Mouse (Mus musculus) neural tube, embryonic 12.5 days (tissue): ENCODE data around the gene Cacna2d2. TPM values are rescaled to one million over a fixed set of nuclear protein-coding genes. Genes with fewer than 3 reads are reported as not detected.

Source experiments
- ATAC-seq: fragments of 200-750 bp; cut with Nextera tagmentation; 2 replicates; pipeline ENCODE4 v1.8.0; 2017; ENCODE audit warnings: low read depth, mild to moderate bottlenecking, moderate TSS enrichment, moderate library complexity; ENCODE audit not compliant: low FRiP score
- H3K27ac ChIP-seq: fragments of 300-500 bp; sonication (generic); 2 replicates; pipeline ENCODE4 v1.5.1; 2016
- H3K27me3 ChIP-seq: fragments of 300-500 bp; sonication (generic); replicated peaks from 2 replicates; pipeline ENCODE4 v1.6.1; 2016; ENCODE audit warnings: mild to moderate bottlenecking
- H3K36me3 ChIP-seq: fragments of 300-500 bp; sonication (generic); 2 replicates; pipeline ENCODE4 v1.6.1; 2016; ENCODE audit warnings: mild to moderate bottlenecking
- H3K4me1 ChIP-seq: fragments of 300-500 bp; sonication (generic); 2 replicates; pipeline ENCODE4 v1.6.1; 2016
- H3K4me2 ChIP-seq: fragments of 300-500 bp; sonication (generic); replicated peaks from 2 replicates; pipeline ENCODE4 v1.6.1; 2016; ENCODE audit warnings: mild to moderate bottlenecking
- H3K4me3 ChIP-seq: fragments of 300-500 bp; sonication (generic); 2 replicates; pipeline ENCODE4 v1.5.1; 2016
- H3K9ac ChIP-seq: fragments of 300-500 bp; sonication (generic); 2 replicates; pipeline ENCODE4 v1.6.1; 2016; ENCODE audit warnings: mild to moderate bottlenecking
- H3K9me3 ChIP-seq: fragments of 300-500 bp; sonication (generic); 2 replicates; pipeline ENCODE4 v1.6.1; 2016; ENCODE audit warnings: mild to moderate bottlenecking
- WGBS: fragments of 180-500 bp; shearing (Covaris S2); methylation state at CpG from one replicate; pipeline ENCODE4 v1.1.7; 2016; 5-methylcytosine and 5-hydroxymethylcytosine counted together
- polyA plus RNA-seq: library from polyadenylated mRNA; unstranded; fragments of >200 nt; fragmentation: Nextera tagmentation; extraction: Ambion mirVana; gene quantifications from 2 replicates; pipeline ENCODE4 v1.2.1, GENCODE M21; 2016

Cacna2d2 gene
- polyA plus RNA-seq, 1 experiment from 2014 or later: 5.4 TPM

- ATAC-seq: no peak
- Histone ChIP-seq H3K9ac (no peak overlapping the region), H3K4me3 (no peak overlapping the region), H3K36me3 (no peaks in the 10 kb centered on the region), H3K9me3 (no peaks in the 10 kb centered on the region), H3K27ac (peak overlapping the region; percentile 2), H3K27me3 (0 out of 2 replicates have a peak, but pooled peaks cover 2% of the 10 kb centered on the region), H3K4me2 (no peak overlapping the region), H3K4me1 (peaks cover 79% of the 10 kb centered on the region)
- WGBS: 58% methylated on average over 8 of the region's 8 CpGs
These were observed 112.0 kb downstream of the Cacna2d2 start for GRCm38 (mm10) chr9:107511436-107511835.

GRCm38 (mm10) chr9:107512326-107512725, 112.9 kb downstream of the Cacna2d2 start:
- peaks cover 70% of the 10 kb centered on the region for H3K4me1 ChIP-seq
- no peak overlapping the region for H3K4me3 ChIP-seq
- H3K4me2 ChIP-seq: no peak overlapping the region
- no peak for ATAC-seq
- WGBS: 64% methylated on average over 16 of the region's 16 CpGs
- H3K9me3 ChIP-seq: no peaks in the 10 kb centered on the region
- 0 out of 2 replicates have a peak, but pooled peaks cover 2% of the 10 kb centered on the region for H3K27me3 ChIP-seq
- peak overlapping the region; percentile 2; the same call in 1 of the 2 replicates for H3K27ac ChIP-seq
- H3K36me3 ChIP-seq: peaks cover under 1% of the 10 kb centered on the region; the same call in 1 of the 2 replicates
- no peak overlapping the region for H3K9ac ChIP-seq

DNA sequence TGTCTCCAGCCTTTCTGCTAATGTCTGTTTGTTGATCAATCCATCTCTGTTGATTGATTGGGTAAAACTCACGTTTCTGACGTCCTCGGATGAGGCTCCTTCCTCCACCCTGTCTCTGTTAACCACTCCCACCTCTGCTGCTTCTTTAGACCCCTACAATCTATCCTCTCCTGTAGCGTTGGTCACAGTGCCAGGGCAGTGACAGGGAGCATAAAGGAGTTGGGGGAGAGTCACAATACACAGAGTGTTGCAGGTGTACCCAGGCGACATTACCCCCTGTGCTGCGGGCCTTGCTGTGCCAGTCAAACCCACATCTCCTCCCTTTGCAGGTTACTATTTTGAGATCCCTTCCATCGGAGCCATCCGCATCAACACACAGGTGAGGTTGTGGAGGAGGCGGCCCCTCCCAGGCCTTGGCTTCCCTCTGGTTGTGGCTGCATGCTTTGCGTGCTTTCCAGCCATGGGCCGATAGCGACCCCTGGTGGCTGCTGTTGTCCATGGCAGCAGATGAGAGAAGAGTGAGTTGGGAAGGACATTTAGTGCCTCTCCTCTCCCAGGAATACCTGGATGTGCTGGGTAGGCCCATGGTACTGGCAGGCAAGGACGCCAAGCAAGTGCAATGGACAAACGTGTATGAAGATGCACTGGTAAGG, 115.0 kb downstream of the Cacna2d2 start:
- Histone ChIP-seq H3K9ac (no peak overlapping the region), H3K27ac (no peak overlapping the region), H3K4me1 (peaks cover 49% of the 10 kb centered on the region), H3K9me3 (no peaks in the 10 kb centered on the region), H3K27me3 (peaks cover 3% of the 10 kb centered on the region; the same call in 1 of the 2 replicates), H3K4me3 (no peak overlapping the region), H3K36me3 (peaks cover 4% of the 10 kb centered on the region; the same call in 1 of the 2 replicates), H3K4me2 (no peak overlapping the region)
- 22% methylated on average over 14 of the region's 14 CpGs for WGBS
- peak; percentile 51 for ATAC-seq

- Histone ChIP-seq H3K27me3 (peaks cover 25% of the 10 kb centered on the region), H3K27ac (0 out of 2 replicates have a peak overlapping the region, but pooled peaks have one; percentile 7), H3K4me1 (peaks cover 29% of the 10 kb centered on the region), H3K36me3 (peaks cover 4% of the 10 kb centered on the region), H3K9ac (no peak overlapping the region), H3K4me3 (no peak overlapping the region), H3K9me3 (no peaks in the 10 kb centered on the region), H3K4me2 (no peak overlapping the region)
- WGBS: 42% methylated on average over 6 of the region's 6 CpGs
- no peak for ATAC-seq
These were observed 120.9 kb downstream of the Cacna2d2 start for GRCm38 (mm10) chr9:107520331-107520730.

DNA sequence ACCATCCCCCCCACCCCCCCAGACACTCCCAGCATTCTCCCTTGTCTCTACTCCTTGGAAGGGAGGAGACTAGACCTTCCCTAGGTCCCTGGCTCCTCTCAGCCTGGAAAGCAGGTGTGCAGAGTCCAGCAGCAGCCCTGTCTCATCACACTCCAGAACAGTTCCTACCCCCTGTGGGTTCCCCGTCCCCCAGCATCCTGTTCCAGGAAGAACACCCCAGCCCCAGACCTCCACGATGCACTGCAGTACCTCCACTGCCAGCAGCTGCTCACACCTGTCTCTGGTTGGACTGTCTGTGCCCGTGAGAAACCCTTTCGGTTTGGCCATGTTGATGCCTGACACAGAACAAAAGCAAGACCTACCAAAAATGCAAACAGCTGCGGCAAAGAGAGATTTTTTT, 121.8 kb downstream of the Cacna2d2 start:
- no peak overlapping the region for H3K4me3 ChIP-seq
- H3K4me2 ChIP-seq: no peak overlapping the region
- H3K27me3 ChIP-seq: peaks cover 33% of the 10 kb centered on the region
- H3K36me3 ChIP-seq: peaks cover 4% of the 10 kb centered on the region
- H3K9ac ChIP-seq: no peak overlapping the region
- 0 out of 2 replicates have a peak overlapping the region, but pooled peaks have one; percentile 7 for H3K27ac ChIP-seq
- no peak for ATAC-seq
- H3K4me1 ChIP-seq: peaks cover 29% of the 10 kb centered on the region
- H3K9me3 ChIP-seq: no peaks in the 10 kb centered on the region
- 74% methylated on average over 5 of the region's 5 CpGs for WGBS

- no peak overlapping the region for H3K27ac ChIP-seq
- H3K4me1 ChIP-seq: peaks cover 36% of the 10 kb centered on the region
- no peak overlapping the region for H3K4me3 ChIP-seq
- no peaks in the 10 kb centered on the region for H3K9me3 ChIP-seq
- 28% methylated on average over 25 of the region's 25 CpGs for WGBS
- peak overlapping the region; percentile 44 for H3K4me2 ChIP-seq
- H3K36me3 ChIP-seq: peaks cover 4% of the 10 kb centered on the region
- 0 out of 2 replicates have a peak overlapping the region, but pooled peaks have one; percentile 26 for H3K9ac ChIP-seq
- ATAC-seq: no peak
- peaks cover 40% of the 10 kb centered on the region for H3K27me3 ChIP-seq
These were observed 122.4 kb downstream of the Cacna2d2 start for GRCm38 (mm10) chr9:107521711-107522399.

DNA sequence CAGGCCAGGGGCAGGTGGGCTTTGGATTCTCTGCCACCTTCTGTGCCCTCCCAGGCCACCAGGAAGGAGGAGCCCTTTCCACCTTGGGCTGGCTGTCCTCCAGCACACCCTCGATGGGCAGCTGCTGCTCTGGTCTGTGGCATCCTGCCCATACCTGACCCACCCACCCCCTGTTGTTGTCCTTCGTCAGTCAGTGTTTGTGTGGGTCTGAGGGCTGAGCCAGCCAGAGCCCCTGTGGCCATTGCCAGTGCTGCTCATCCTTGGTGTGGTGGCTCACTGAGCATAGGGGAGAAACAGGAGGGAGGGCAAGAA, 122.9 kb downstream of the Cacna2d2 start:
- Histone ChIP-seq H3K27ac (no peak overlapping the region), H3K4me1 (peaks cover 40% of the 10 kb centered on the region), H3K27me3 (peaks cover 45% of the 10 kb centered on the region), H3K9ac (0 out of 2 replicates have a peak overlapping the region, but pooled peaks have one; percentile 26), H3K9me3 (no peaks in the 10 kb centered on the region), H3K4me3 (no peak overlapping the region), H3K36me3 (peaks cover 4% of the 10 kb centered on the region), H3K4me2 (peak overlapping the region; percentile 44; the same call in 1 of the 2 replicates)
- no peak for ATAC-seq
- 45% methylated on average over 2 of the region's 2 CpGs for WGBS

- Histone ChIP-seq H3K4me1 (peaks cover 24% of the 10 kb centered on the region), H3K27ac (no peak overlapping the region), H3K27me3 (peaks cover 50% of the 10 kb centered on the region), H3K9me3 (no peaks in the 10 kb centered on the region), H3K36me3 (no peaks in the 10 kb centered on the region; the same call in 1 of the 2 replicates), H3K9ac (0 out of 2 replicates have a peak overlapping the region, but pooled peaks have one; percentile 1), H3K4me3 (peak overlapping the region; percentile 24), H3K4me2 (peak overlapping the region; percentile 58)
- WGBS: 4% methylated on average over 44 of the region's 44 CpGs
- peak; percentile 46 for ATAC-seq
These were observed 127.0 kb downstream of the Cacna2d2 start for GRCm38 (mm10) chr9:107526198-107527026.

GRCm38 (mm10) chr9:107533791-107534407, 134.5 kb downstream of the Cacna2d2 start, which contains the start of gene Tmem115:
TSS of gene Tmem115 (plus strand) at chr9:107533945.
- WGBS: under 1% methylated on average over 48 of the region's 48 CpGs
- peak; percentile 99 for ATAC-seq
- peak within 1 kb of the TSS; percentile 88 for H3K9ac ChIP-seq
- H3K27me3 ChIP-seq: no peaks in the 10 kb centered on the region
- peaks cover 34% of the 10 kb centered on the region for H3K4me1 ChIP-seq
- peak within 1 kb of the TSS; percentile 77 for H3K4me3 ChIP-seq
- H3K4me2 ChIP-seq: peak within 1 kb of the TSS; percentile 100
- H3K27ac ChIP-seq: no peak within 1 kb of the TSS
- peaks cover 14% of the 10 kb centered on the region for H3K36me3 ChIP-seq
- H3K9me3 ChIP-seq: no peaks in the 10 kb centered on the region

DNA sequence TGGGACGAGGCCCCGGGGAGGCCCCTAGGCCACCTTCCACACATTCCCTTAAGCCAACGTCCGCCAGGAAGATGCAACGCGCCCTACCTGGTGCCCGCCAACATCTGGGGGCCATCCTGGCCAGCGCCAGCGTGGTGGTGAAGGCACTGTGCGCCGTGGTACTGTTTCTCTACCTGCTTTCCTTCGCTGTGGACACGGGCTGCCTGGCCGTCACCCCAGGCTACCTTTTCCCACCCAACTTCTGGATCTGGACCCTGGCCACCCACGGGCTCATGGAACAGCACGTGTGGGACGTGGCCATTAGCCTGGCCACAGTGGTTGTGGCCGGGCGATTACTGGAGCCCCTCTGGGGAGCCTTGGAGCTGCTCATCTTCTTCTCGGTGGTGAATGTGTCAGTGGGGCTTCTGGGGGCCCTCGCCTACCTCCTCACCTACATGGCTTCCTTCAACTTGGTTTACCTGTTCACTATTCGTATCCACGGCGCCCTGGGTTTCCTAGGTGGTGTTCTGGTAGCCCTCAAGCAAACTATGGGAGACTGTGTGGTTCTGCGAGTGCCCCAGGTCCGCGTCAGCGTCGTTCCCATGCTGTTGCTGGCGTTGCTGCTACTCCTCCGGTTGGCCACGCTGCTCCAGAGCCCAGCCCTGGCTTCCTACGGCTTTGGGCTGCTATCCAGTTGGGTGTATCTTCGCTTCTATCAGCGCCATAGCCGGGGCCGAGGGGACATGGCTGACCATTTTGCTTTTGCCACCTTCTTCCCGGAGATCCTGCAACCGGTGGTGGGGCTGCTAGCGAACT, 135.2 kb downstream of the Cacna2d2 start:
- peak; percentile 29 for ATAC-seq
- Histone ChIP-seq H3K4me2 (peak overlapping the region; percentile 100), H3K27me3 (no peaks in the 10 kb centered on the region), H3K27ac (no peak overlapping the region), H3K4me3 (peak overlapping the region; percentile 77), H3K9ac (peak overlapping the region; percentile 88), H3K9me3 (no peaks in the 10 kb centered on the region), H3K4me1 (peaks cover 34% of the 10 kb centered on the region), H3K36me3 (peaks cover 22% of the 10 kb centered on the region)
- under 1% methylated on average over 40 of the region's 40 CpGs for WGBS

- no peak overlapping the region for H3K9ac ChIP-seq
- H3K36me3 ChIP-seq: peaks cover 30% of the 10 kb centered on the region
- WGBS: 93% methylated on average over 7 of the region's 7 CpGs
- H3K27me3 ChIP-seq: no peaks in the 10 kb centered on the region
- H3K4me1 ChIP-seq: peaks cover 54% of the 10 kb centered on the region
- H3K4me2 ChIP-seq: no peak overlapping the region
- no peak overlapping the region for H3K27ac ChIP-seq
- no peak for ATAC-seq
- H3K4me3 ChIP-seq: no peak overlapping the region
- no peaks in the 10 kb centered on the region for H3K9me3 ChIP-seq
These were observed 138.8 kb downstream of the Cacna2d2 start for GRCm38 (mm10) chr9:107538231-107538630.
